Mouse (Mus musculus) liver, embryonic 14 days (tissue): ENCODE results near the gene Gm21704. TPM values are rescaled to one million over a fixed set of nuclear protein-coding genes. Genes with fewer than 3 reads are reported as not detected.

Experiments
- polyA plus RNA-seq: library from polyadenylated mRNA; depleted of rRNA; stranded (reverse); fragments of >200 nt; gene quantifications from 2 replicates; pipeline ENCODE4 v1.2.3, GENCODE M21; 2012; rRNA removed

Gene Gm21704
- polyA plus RNA-seq = not detected in 2 replicates

DNA sequence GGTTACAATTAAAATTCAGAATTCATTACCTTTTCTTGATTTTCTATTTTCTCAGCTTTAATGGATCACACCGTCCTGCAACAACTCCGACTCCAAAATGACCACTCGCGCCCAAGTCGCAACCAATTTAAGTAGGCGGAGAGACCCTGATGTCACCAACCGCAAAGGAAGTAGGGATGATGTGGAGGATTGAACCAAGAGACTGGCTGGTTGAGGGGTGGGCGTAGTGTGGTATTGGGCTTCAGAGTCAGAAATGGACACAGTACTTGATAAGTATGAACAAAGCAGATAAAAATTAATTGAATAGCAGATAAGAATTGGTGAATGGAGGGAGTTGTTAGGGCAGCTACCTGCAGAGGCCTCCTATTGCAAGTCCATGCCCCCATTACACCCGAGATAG, at the start of gene Gm21704, which contains the start of gene Gm21708:
TSS of gene Gm21704 (minus strand) at position 101 of the 400 bp plus-strand sequence.
TSS of gene Gm21708 (minus strand) at position 101 of the 400 bp plus-strand sequence.

DNA sequence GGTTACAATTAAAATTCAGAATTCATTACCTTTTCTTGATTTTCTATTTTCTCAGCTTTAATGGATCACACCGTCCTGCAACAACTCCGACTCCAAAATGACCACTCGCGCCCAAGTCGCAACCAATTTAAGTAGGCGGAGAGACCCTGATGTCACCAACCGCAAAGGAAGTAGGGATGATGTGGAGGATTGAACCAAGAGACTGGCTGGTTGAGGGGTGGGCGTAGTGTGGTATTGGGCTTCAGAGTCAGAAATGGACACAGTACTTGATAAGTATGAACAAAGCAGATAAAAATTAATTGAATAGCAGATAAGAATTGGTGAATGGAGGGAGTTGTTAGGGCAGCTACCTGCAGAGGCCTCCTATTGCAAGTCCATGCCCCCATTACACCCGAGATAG, 64.7 kb downstream of the Gm21704 start, which contains the start of gene Gm21693:
TSS of gene Gm21693 (minus strand) at position 101 of the 400 bp plus-strand sequence.

Other genes with a start within 250 kb of the Gm21704 start
- not detected in 2 replicates for gene Gm21677, start 103.7 kb downstream of the Gm21704 start, polyA plus RNA-seq
- gene Gm21693, start 64.8 kb downstream of the Gm21704 start, polyA plus RNA-seq = not detected in 2 replicates
- not detected in 2 replicates for gene Gm21708, start within 50 bp of the Gm21704 start, polyA plus RNA-seq